Comparison of ENCODE assay signal across 9 mouse cellular contexts in the genomic region with DNA sequence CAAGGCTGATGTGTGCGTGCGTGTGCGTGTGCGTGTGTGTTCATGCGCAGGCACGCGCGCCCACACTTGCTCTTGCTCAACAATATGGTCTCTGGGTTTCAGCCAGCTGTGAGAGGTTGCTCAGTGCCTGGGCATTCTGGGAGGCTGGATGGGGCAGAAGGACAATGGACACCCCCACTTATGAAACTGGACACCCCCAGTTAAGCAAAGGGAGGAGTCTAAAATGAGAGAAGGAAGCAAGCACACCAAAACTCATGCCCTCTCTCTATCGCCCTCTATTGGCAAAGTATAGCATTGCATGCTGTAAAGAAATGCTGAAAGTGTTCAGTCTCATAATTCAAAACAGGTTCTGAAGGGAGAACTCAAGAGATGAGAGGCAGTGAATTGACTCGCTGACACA. TPM values are rescaled to one million over a fixed set of nuclear protein-coding genes. Genes with fewer than 3 reads are reported as not detected.
DNase-seq lines count a peak whose midpoint lies in the region; ATAC-seq and TF ChIP-seq lines count a peak whose summit lies in the region.
"Had no signal": no experiment of that assay in that cellular context is flagged by ENCODE, and none has a peak within 500 bp of the region (broad histone marks: within the 10 kb centered on the region; RNA-seq: fewer than 3 reads in every experiment).

No protein-coding gene starts in this region.

- no peak overlapping the region for H3K27ac ChIP-seq in heart, postnatal 0 days (ENCODE audit: low read depth)
- no peak overlapping the region for H3K27ac ChIP-seq in midbrain, postnatal 0 days (ENCODE audit: low read depth, low read length)
- H3K27ac ChIP-seq in midbrain, embryonic 15.5 days: no peak overlapping the region
- H3K27ac ChIP-seq in stomach, embryonic 14.5 days (ENCODE audit: low read length): no peak overlapping the region

- 76% methylated on average over 10 of the region's 10 CpGs for WGBS in heart, postnatal 0 days
- WGBS in midbrain, postnatal 0 days: 79% methylated on average over 10 of the region's 10 CpGs
- WGBS in midbrain, embryonic 15.5 days: 75% methylated on average over 10 of the region's 10 CpGs
- 81% methylated on average over 10 of the region's 10 CpGs for WGBS in stomach, embryonic 14.5 days

- TF ChIP-seq EP300 in heart, postnatal 0 days (IDR thresholded peaks at IDR 0.05; ENCODE audit: low read depth): no peak

- TF ChIP-seq CTCF in heart, postnatal 0 days (IDR thresholded peaks at IDR 0.05; ENCODE audit: low read depth): peak; percentile 78
- TF ChIP-seq CTCF in midbrain, postnatal 0 days (IDR thresholded peaks at IDR 0.05): peak; percentile 74

- no peak overlapping the region for H3K4me3 ChIP-seq in heart, postnatal 0 days (ENCODE audit: low read depth, low read length)
- no peak overlapping the region for H3K4me3 ChIP-seq in midbrain, postnatal 0 days (ENCODE audit: low read depth, low read length)
- H3K4me3 ChIP-seq in midbrain, embryonic 15.5 days: no peak overlapping the region
- no peak overlapping the region for H3K4me3 ChIP-seq in stomach, embryonic 14.5 days (ENCODE audit: low read depth, low read length)
- H3K4me3 ChIP-seq: myocyte had no signal

- no peaks in the 10 kb centered on the region for H3K4me1 ChIP-seq in heart, postnatal 0 days (ENCODE audit: control insufficient read depth, insufficient read depth)
- H3K4me1 ChIP-seq in midbrain, postnatal 0 days (ENCODE audit: insufficient read depth, low read length): no peaks in the 10 kb centered on the region
- no peaks in the 10 kb centered on the region for H3K4me1 ChIP-seq in midbrain, embryonic 15.5 days
- H3K4me1 ChIP-seq in stomach, embryonic 14.5 days (ENCODE audit: control insufficient read depth, insufficient read depth, low read length): no peaks in the 10 kb centered on the region

- no peak overlapping the region for H3K9ac ChIP-seq in heart, postnatal 0 days (replicated peaks; ENCODE audit: low read depth, low read length)
- H3K9ac ChIP-seq in midbrain, postnatal 0 days (replicated peaks; ENCODE audit: low read length, poor library complexity, severe bottlenecking): no peak overlapping the region
- H3K9ac ChIP-seq in midbrain, embryonic 15.5 days: no peak overlapping the region
- H3K9ac ChIP-seq in stomach, embryonic 14.5 days (replicated peaks; ENCODE audit: low read depth, low read length): no peak overlapping the region

- H3K4me2 ChIP-seq in heart, postnatal 0 days (ENCODE audit: low read depth, low read length): no peak overlapping the region
- H3K4me2 ChIP-seq in midbrain, postnatal 0 days (ENCODE audit: low read depth, low read length, poor library complexity, severe bottlenecking): no peak overlapping the region
- no peak overlapping the region for H3K4me2 ChIP-seq in midbrain, embryonic 15.5 days
- H3K4me2 ChIP-seq in stomach, embryonic 14.5 days (replicated peaks; ENCODE audit: low read depth, low read length): no peak overlapping the region

- no peak for DNase-seq in heart, postnatal 0 days (ENCODE audit: low spot score)
- no peak for DNase-seq in heart, adult 8-10 months (ENCODE audit: low spot score)
- no peak for DNase-seq in midbrain, postnatal 0 days (ENCODE audit: low spot score)
- DNase-seq in embryo, embryonic 10 days (ENCODE audit: low spot score): peak; percentile 59
- no peak for DNase-seq in thymus, postnatal 14 days
- no peak for DNase-seq in urinary bladder, postnatal 14 days (ENCODE audit: low spot score)

- no peak for ATAC-seq in heart, postnatal 0 days (ENCODE audit: insufficient read depth, low read depth)
- ATAC-seq in midbrain, postnatal 0 days (ENCODE audit: low FRiP score): no peak
- ATAC-seq in midbrain, embryonic 15.5 days (replicated peaks): no peak
- peak; percentile 37; the same call in 1 of the 2 replicates for ATAC-seq in stomach, embryonic 14.5 days (ENCODE audit: insufficient number of reproducible peaks, insufficient read depth, low FRiP score, low read depth)

- H3K9me3 ChIP-seq in heart, postnatal 0 days (replicated peaks; ENCODE audit: control insufficient read depth, low read length): no peaks in the 10 kb centered on the region
- H3K9me3 ChIP-seq in midbrain, postnatal 0 days (ENCODE audit: low read length): no peaks in the 10 kb centered on the region
- H3K9me3 ChIP-seq in midbrain, embryonic 15.5 days: no peaks in the 10 kb centered on the region
- no peaks in the 10 kb centered on the region for H3K9me3 ChIP-seq in stomach, embryonic 14.5 days (ENCODE audit: control insufficient read depth, low read depth, low read length)

- no peaks in the 10 kb centered on the region for H3K27me3 ChIP-seq in heart, postnatal 0 days (ENCODE audit: control insufficient read depth, insufficient read depth, low read length)
- no peaks in the 10 kb centered on the region for H3K27me3 ChIP-seq in midbrain, postnatal 0 days (ENCODE audit: insufficient read depth, low read length)
- H3K27me3 ChIP-seq in midbrain, embryonic 15.5 days (replicated peaks): no peaks in the 10 kb centered on the region
- H3K27me3 ChIP-seq in stomach, embryonic 14.5 days (ENCODE audit: control insufficient read depth, insufficient read depth, low read length): no peaks in the 10 kb centered on the region

- H3K36me3 ChIP-seq in heart, postnatal 0 days (replicated peaks; ENCODE audit: control insufficient read depth, insufficient read depth, low read length): no peaks in the 10 kb centered on the region
- no peaks in the 10 kb centered on the region for H3K36me3 ChIP-seq in midbrain, postnatal 0 days (ENCODE audit: insufficient read depth, low read length)
- no peaks in the 10 kb centered on the region for H3K36me3 ChIP-seq in midbrain, embryonic 15.5 days (replicated peaks)
- H3K36me3 ChIP-seq in stomach, embryonic 14.5 days (ENCODE audit: control insufficient read depth, insufficient read depth, low read length): no peaks in the 10 kb centered on the region

RNA-seq across cellular contexts. Expression of a gene that starts 35.9 kb away (rescaled TPM):
- 2.1 TPM in 1 of 2 replicates, not detected in the other for total RNA-seq in heart, postnatal 0 days (2014; rRNA removed; ENCODE audit: low replicate concordance)
- polyA plus RNA-seq in heart, postnatal 0 days (2015; fragmentation: Nextera tagmentation; extraction: Ambion mirVana): 0.59 and 0.60 TPM in 2 replicates
- total RNA-seq in heart, adult 8-10 months (2022): 1 to 10 TPM; 2.2 to 3.0 (median 2.6) TPM
- not detected in 2 replicates for total RNA-seq in midbrain, postnatal 0 days (2014; rRNA removed)
- not detected in 2 replicates for polyA plus RNA-seq in midbrain, postnatal 0 days (2015; fragmentation: Nextera tagmentation; extraction: Ambion mirVana)
- polyA plus RNA-seq in midbrain, embryonic 15.5 days (2015; fragmentation: Nextera tagmentation; extraction: Ambion mirVana): not detected in 2 replicates
- 0.26 TPM in 1 of 2 replicates, not detected in the other for polyA plus RNA-seq in stomach, embryonic 14.5 days (2014; fragmentation: Nextera tagmentation; extraction: Ambion mirVana)
- polyA plus RNA-seq: myocyte had no signal
